Mouse (Mus musculus): ENCODE data around the gene Serinc5.

Serinc5 gene

GRCm38 (mm10) chr13:92610311-92611221 is at the start of gene Serinc5:
Gene Serinc5 (plus strand): TSS chr13:92611091.
- DNase-seq = peak; percentile 99 to 100

GRCm38 (mm10) chr13:92576072-92576471 is 34.8 kb upstream of the Serinc5 start, which contains the start of gene Spz1:
Gene Spz1 (minus strand): TSS chr13:92576172.
- no peak for DNase-seq

- no peak for DNase-seq
These were observed 34.2 kb upstream of the Serinc5 start for GRCm38 (mm10) chr13:92576688-92577087.

GRCm38 (mm10) chr13:92578210-92578609 is 32.7 kb upstream of the Serinc5 start:
- no peak for DNase-seq

GRCm38 (mm10) chr13:92580220-92581043 is 30.5 kb upstream of the Serinc5 start:
- peak; percentile 79 for DNase-seq

GRCm38 (mm10) chr13:92584094-92584717 is 26.7 kb upstream of the Serinc5 start:
- no peak for DNase-seq

- no peak for DNase-seq
These were observed 22.2 kb upstream of the Serinc5 start for GRCm38 (mm10) chr13:92588704-92589103.

- DNase-seq = no peak
These were observed 21.6 kb upstream of the Serinc5 start for GRCm38 (mm10) chr13:92589255-92589654.

GRCm38 (mm10) chr13:92591225-92591624 is 19.7 kb upstream of the Serinc5 start:
- no peak for DNase-seq

GRCm38 (mm10) chr13:92592268-92592785 is 18.6 kb upstream of the Serinc5 start:
- DNase-seq = no peak

GRCm38 (mm10) chr13:92592786-92593635 is 17.9 kb upstream of the Serinc5 start:
- DNase-seq = no peak

GRCm38 (mm10) chr13:92593731-92594396 is 17.0 kb upstream of the Serinc5 start:
- DNase-seq = no peak

GRCm38 (mm10) chr13:92594481-92594880 is 16.4 kb upstream of the Serinc5 start:
- DNase-seq = no peak

- no peak for DNase-seq
These were observed 16.0 kb upstream of the Serinc5 start for GRCm38 (mm10) chr13:92594907-92595306.

- no peak for DNase-seq
These were observed 15.5 kb upstream of the Serinc5 start for GRCm38 (mm10) chr13:92595424-92595823.

GRCm38 (mm10) chr13:92605306-92605705 is 5.6 kb upstream of the Serinc5 start:
- peak; percentile 48 to 50 for DNase-seq

- DNase-seq = peak; percentile 45
These were observed 1.2 kb upstream of the Serinc5 start for GRCm38 (mm10) chr13:92609486-92610310.

- DNase-seq = peak in 1 of 2 experiments; percentile 41
These were observed 428 bp downstream of the Serinc5 start for GRCm38 (mm10) chr13:92611254-92611784.

GRCm38 (mm10) chr13:92611917-92612316 is 1.0 kb downstream of the Serinc5 start:
- peak in 1 of 2 experiments; percentile 10 for DNase-seq

- DNase-seq = peak in 1 of 2 experiments; percentile 2
These were observed 2.2 kb downstream of the Serinc5 start for GRCm38 (mm10) chr13:92613094-92613493.
